Mouse (Mus musculus) T-helper 2 cell (primary cell): ENCODE data around the gene Tmub1.
"Not testable (repeated sequence)": the region's sequence is repeated elsewhere in the genome, so short reads cannot be mapped to it uniquely, and the experiment has no call there.

Source experiments
- in situ Hi-C: fragments of 300-600 bp; cut with MboI, MseI; formaldehyde crosslinking; loops from one replicate; pipeline ENCODE4 v1.15.1; 2025; ENCODE audit warnings: high pct_unique_total_duplicates

Tmub1 gene

GRCm38 (mm10) chr5:24424861-24425411 is 22.7 kb downstream of the Tmub1 start:
- in situ Hi-C loops, result no loop called here

- in situ Hi-C loops, result no loop called here
These were observed 23.5 kb downstream of the Tmub1 start for GRCm38 (mm10) chr5:24424004-24424781.

GRCm38 (mm10) chr5:24423129-24424003 is 24.3 kb downstream of the Tmub1 start, which contains the start of the genes Cdk5 and Slc4a2:
Cdk5 (minus strand) TSS chr5:24423530.
Slc4a2 (plus strand) TSS chr5:24423837.
- in situ Hi-C loops, result no loop called here

GRCm38 (mm10) chr5:24420381-24420780 is 27.3 kb downstream of the Tmub1 start:
- in situ Hi-C loops, result no loop called here

GRCm38 (mm10) chr5:24417587-24417986 is 30.1 kb downstream of the Tmub1 start:
- in situ Hi-C loops, result no loop called here

- in situ Hi-C loops, result no loop called here
These were observed 31.4 kb downstream of the Tmub1 start for GRCm38 (mm10) chr5:24416222-24416736.

GRCm38 (mm10) chr5:24413938-24414337 is 33.7 kb downstream of the Tmub1 start:
- in situ Hi-C loops, result no loop called here

- in situ Hi-C loops, result no loop called here
These were observed 34.5 kb downstream of the Tmub1 start, which contains the start of gene Asic3 for GRCm38 (mm10) chr5:24413042-24413693. Asic3 (plus strand) TSS chr5:24413392.

GRCm38 (mm10) chr5:24412063-24412462 is 35.6 kb downstream of the Tmub1 start:
- in situ Hi-C loops, result no loop called here

GRCm38 (mm10) chr5:24409466-24409865 is 38.2 kb downstream of the Tmub1 start:
- in situ Hi-C loops, result no loop called here

- in situ Hi-C loops, result no loop called here
These were observed 39.0 kb downstream of the Tmub1 start for GRCm38 (mm10) chr5:24408651-24409050.

- in situ Hi-C loops, result no loop called here
These were observed 42.2 kb downstream of the Tmub1 start for GRCm38 (mm10) chr5:24405389-24405876.

- in situ Hi-C loops, result no loop called here
These were observed 42.9 kb downstream of the Tmub1 start for GRCm38 (mm10) chr5:24404594-24405360.

GRCm38 (mm10) chr5:24401969-24402368 is 45.7 kb downstream of the Tmub1 start:
- in situ Hi-C loops, result no loop called here

- in situ Hi-C loops, result no loop called here
These were observed 46.6 kb downstream of the Tmub1 start for GRCm38 (mm10) chr5:24400911-24401605.

- in situ Hi-C loops, result no loop called here
These were observed 47.3 kb downstream of the Tmub1 start for GRCm38 (mm10) chr5:24400362-24400761.

GRCm38 (mm10) chr5:24399686-24400085 is 48.0 kb downstream of the Tmub1 start:
- in situ Hi-C loops, result no loop called here

- in situ Hi-C loops, result not testable (repeated sequence)
These were observed 51.4 kb downstream of the Tmub1 start for GRCm38 (mm10) chr5:24396254-24396653.
